In the genomic region with DNA sequence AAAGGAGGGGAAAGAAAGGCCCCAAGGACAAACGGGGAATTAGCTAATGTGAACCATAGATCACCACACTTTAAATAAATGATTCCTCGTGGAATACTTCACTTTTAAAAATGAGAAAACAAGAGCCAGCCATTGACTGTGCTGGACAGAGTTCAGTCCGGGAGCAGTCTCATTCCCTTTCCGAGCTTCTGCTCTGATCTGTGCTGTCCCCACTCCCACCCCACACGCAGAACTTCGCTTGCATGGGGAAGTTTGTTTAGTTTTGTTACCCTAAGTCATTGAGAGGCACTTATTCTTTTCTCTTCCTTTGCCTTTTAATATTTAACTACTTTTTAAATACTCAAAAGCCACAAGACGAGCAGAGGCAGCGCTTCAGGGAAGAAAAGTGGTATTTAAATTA, we compare ENCODE assay signal across 22 mouse cellular contexts.
DNase-seq lines count a peak whose midpoint lies in the region; ATAC-seq and TF ChIP-seq lines count a peak whose summit lies in the region.
"Had no signal": no experiment of that assay in that cellular context is flagged by ENCODE, and none has a peak within 500 bp of the region (broad histone marks: within the 10 kb centered on the region; RNA-seq: fewer than 3 reads in every experiment).

No protein-coding gene starts in this region.

- H3K4me3 ChIP-seq in intestine, embryonic 15.5 days (replicated peaks): no peak overlapping the region
- H3K4me3 ChIP-seq in intestine, postnatal 0 days (ENCODE audit: low read depth, low read length): no peak overlapping the region
- H3K4me3 ChIP-seq in stomach, embryonic 14.5 days (ENCODE audit: low read depth, low read length): no peak overlapping the region
- no peak overlapping the region for H3K4me3 ChIP-seq in stomach, postnatal 0 days (ENCODE audit: low read depth, low read length)
- H3K4me3 ChIP-seq: forebrain, embryonic 13.5 days; heart, adult 2 months; heart, embryonic 13.5 days; left cerebral cortex, adult 2 months; liver, embryonic 15.5 days had no signal

- H3K9me3 ChIP-seq in intestine, embryonic 15.5 days: no peaks in the 10 kb centered on the region
- no peaks in the 10 kb centered on the region for H3K9me3 ChIP-seq in intestine, postnatal 0 days (ENCODE audit: control insufficient read depth)
- H3K9me3 ChIP-seq in stomach, embryonic 14.5 days (ENCODE audit: control insufficient read depth, low read depth, low read length): no peaks in the 10 kb centered on the region
- H3K9me3 ChIP-seq in stomach, postnatal 0 days (ENCODE audit: control insufficient read depth, low read length): no peaks in the 10 kb centered on the region
- H3K9me3 ChIP-seq: forebrain, embryonic 13.5 days; heart, embryonic 13.5 days; liver, embryonic 15.5 days had no signal

- TF ChIP-seq EP300 in stomach, postnatal 0 days (optimal IDR thresholded peaks at IDR 0.05): no peak

- H3K9ac ChIP-seq in intestine, embryonic 15.5 days: no peak overlapping the region
- H3K9ac ChIP-seq in intestine, postnatal 0 days (ENCODE audit: low read depth, low read length): no peak overlapping the region
- H3K9ac ChIP-seq in stomach, embryonic 14.5 days (replicated peaks; ENCODE audit: low read depth, low read length): no peak overlapping the region
- no peak overlapping the region for H3K9ac ChIP-seq in stomach, postnatal 0 days (ENCODE audit: low read length)
- H3K9ac ChIP-seq: forebrain, embryonic 13.5 days; heart, embryonic 13.5 days; liver, embryonic 15.5 days had no signal

- peak; percentile 45; the same call in 1 of the 2 replicates for ATAC-seq in intestine, embryonic 15.5 days
- no peak for ATAC-seq in intestine, postnatal 0 days
- ATAC-seq in stomach, embryonic 14.5 days (ENCODE audit: insufficient number of reproducible peaks, insufficient read depth, low FRiP score, low read depth): 0 out of 2 replicates have a peak, but pooled peaks have one; percentile 37
- no peak for ATAC-seq in stomach, postnatal 0 days (ENCODE audit: low FRiP score, low TSS enrichment)
- ATAC-seq: forebrain, embryonic 13.5 days; hindbrain, postnatal 0 days; midbrain, embryonic 16.5 days had no signal

- no peak for TF ChIP-seq CTCF in intestine, postnatal 0 days (IDR thresholded peaks at IDR 0.05; ENCODE audit: low read depth)
- no peak for TF ChIP-seq CTCF in stomach, postnatal 0 days (IDR thresholded peaks at IDR 0.05; ENCODE audit: low read depth)

- H3K36me3 ChIP-seq in intestine, embryonic 15.5 days: no peaks in the 10 kb centered on the region
- H3K36me3 ChIP-seq in intestine, postnatal 0 days (ENCODE audit: control insufficient read depth, insufficient read depth): no peaks in the 10 kb centered on the region
- no peaks in the 10 kb centered on the region for H3K36me3 ChIP-seq in stomach, embryonic 14.5 days (ENCODE audit: control insufficient read depth, insufficient read depth, low read length)
- no peaks in the 10 kb centered on the region for H3K36me3 ChIP-seq in stomach, postnatal 0 days (ENCODE audit: control insufficient read depth, insufficient read depth, low read length)
- H3K36me3 ChIP-seq: heart, embryonic 13.5 days; liver, embryonic 15.5 days had no signal

- DNase-seq in stomach, postnatal 0 days (ENCODE audit: low spot score): no peak
- DNase-seq in lung, postnatal 25 days (ENCODE audit: low spot score): peak; percentile 17
- no peak for DNase-seq in embryo, embryonic 9.5 days (ENCODE audit: extremely low spot score)
- no peak for DNase-seq in embryo, embryonic 11 days
- DNase-seq in adrenal gland, adult (ENCODE audit: inconsistent age in 2 of 2, low spot score in 1 of 2): no peak
- DNase-seq: cerebellum, adult 11-12 months; cerebellum, postnatal 25 days; gastrocnemius, postnatal 36 days; heart, adult 2 months; heart, postnatal 14 days; kidney, adult 2 months; kidney, postnatal 36 days; right cerebral cortex, adult 18-20 months had no signal

- H3K27ac ChIP-seq in intestine, embryonic 15.5 days: no peak overlapping the region
- no peak overlapping the region for H3K27ac ChIP-seq in intestine, postnatal 0 days (ENCODE audit: low read depth, low read length)
- H3K27ac ChIP-seq in stomach, embryonic 14.5 days (ENCODE audit: low read length): no peak overlapping the region
- H3K27ac ChIP-seq in stomach, postnatal 0 days (replicated peaks): no peak overlapping the region
- H3K27ac ChIP-seq: forebrain, embryonic 13.5 days; heart, adult 2 months; heart, embryonic 13.5 days; hindbrain, postnatal 0 days; left cerebral cortex, adult 2 months; liver, embryonic 15.5 days had no signal

- no peaks in the 10 kb centered on the region for H3K4me1 ChIP-seq in intestine, embryonic 15.5 days (replicated peaks)
- H3K4me1 ChIP-seq in intestine, postnatal 0 days (replicated peaks; ENCODE audit: control insufficient read depth, insufficient read depth, low read length): no peaks in the 10 kb centered on the region
- H3K4me1 ChIP-seq in stomach, embryonic 14.5 days (ENCODE audit: control insufficient read depth, insufficient read depth, low read length): no peaks in the 10 kb centered on the region
- no peaks in the 10 kb centered on the region for H3K4me1 ChIP-seq in stomach, postnatal 0 days (replicated peaks; ENCODE audit: control insufficient read depth, insufficient read depth)
- H3K4me1 ChIP-seq: forebrain, embryonic 13.5 days; heart, embryonic 13.5 days; liver, embryonic 15.5 days had no signal

- H3K4me2 ChIP-seq in intestine, embryonic 15.5 days (replicated peaks): no peak overlapping the region
- H3K4me2 ChIP-seq in intestine, postnatal 0 days (replicated peaks; ENCODE audit: low read depth): no peak overlapping the region
- H3K4me2 ChIP-seq in stomach, embryonic 14.5 days (replicated peaks; ENCODE audit: low read depth, low read length): no peak overlapping the region
- H3K4me2 ChIP-seq in stomach, postnatal 0 days (replicated peaks; ENCODE audit: low read depth): no peak overlapping the region
- H3K4me2 ChIP-seq: forebrain, embryonic 13.5 days; heart, embryonic 13.5 days; liver, embryonic 15.5 days had no signal

- 19% methylated on average over 8 of the region's 8 CpGs for WGBS in intestine, embryonic 15.5 days
- 18% methylated on average over 8 of the region's 8 CpGs for WGBS in intestine, postnatal 0 days
- 32% methylated on average over 8 of the region's 8 CpGs for WGBS in stomach, embryonic 14.5 days
- 25% methylated on average over 8 of the region's 8 CpGs for WGBS in stomach, postnatal 0 days

- H3K27me3 ChIP-seq in intestine, embryonic 15.5 days (replicated peaks): no peaks in the 10 kb centered on the region
- H3K27me3 ChIP-seq in intestine, postnatal 0 days (replicated peaks; ENCODE audit: control insufficient read depth, insufficient read depth, low read length): no peaks in the 10 kb centered on the region
- no peaks in the 10 kb centered on the region for H3K27me3 ChIP-seq in stomach, embryonic 14.5 days (ENCODE audit: control insufficient read depth, insufficient read depth, low read length)
- H3K27me3 ChIP-seq in stomach, postnatal 0 days (ENCODE audit: control insufficient read depth, insufficient read depth, low read length): no peaks in the 10 kb centered on the region
- H3K27me3 ChIP-seq: forebrain, embryonic 13.5 days; heart, embryonic 13.5 days; liver, embryonic 15.5 days had no signal

Comparison
In these comparisons a context has a peak if more than half of its experiments do, and no peak if none do; other contexts are left out.
1. ATAC-seq: peak in intestine, embryonic 15.5 days (single experiment) and stomach, embryonic 14.5 days (single experiment); none in intestine, postnatal 0 days (single experiment) and stomach, postnatal 0 days (single experiment).